Comparison of ENCODE assay signal across 9 mouse cellular contexts in the genomic region with DNA sequence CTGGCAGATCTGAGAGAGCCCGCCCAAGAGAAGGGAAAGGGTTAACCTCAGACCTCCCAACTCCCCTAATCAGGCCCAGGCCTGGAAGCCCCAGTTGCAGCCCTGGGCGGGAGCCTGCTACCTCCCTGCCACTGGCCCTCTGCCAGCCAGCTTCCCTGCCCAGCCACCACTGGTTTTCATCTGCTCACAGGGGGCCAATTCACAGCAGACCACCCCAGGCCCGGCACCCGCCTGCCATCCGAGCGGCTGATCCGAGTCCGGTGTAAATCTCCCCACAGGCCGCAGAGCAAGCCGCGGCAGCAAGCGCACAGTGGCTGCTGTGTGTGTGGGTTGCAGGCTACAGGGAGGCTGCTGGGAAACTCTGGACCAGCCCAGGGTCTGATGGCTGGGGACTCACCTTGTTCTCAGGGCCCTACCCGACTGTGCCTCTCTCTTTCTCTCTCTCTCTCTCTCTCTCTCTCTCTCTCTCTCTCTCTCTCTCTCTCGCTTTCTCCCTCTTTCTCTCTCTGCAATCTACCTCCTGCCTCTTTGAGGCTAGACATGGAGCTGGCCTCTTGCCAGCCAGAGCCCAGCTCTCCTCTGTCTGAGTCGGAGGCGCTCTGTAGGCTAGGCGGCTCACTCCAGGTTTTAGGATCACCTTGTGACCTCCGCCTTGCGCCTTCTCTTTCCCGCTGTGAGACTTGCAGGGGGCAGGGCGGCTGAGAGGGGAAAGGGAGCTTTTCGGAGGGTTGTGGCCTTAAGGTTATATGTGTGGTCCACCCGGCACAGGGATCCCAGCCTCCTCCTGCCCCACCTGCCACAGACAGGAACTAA. TPM values are rescaled to one million over a fixed set of nuclear protein-coding genes. Genes with fewer than 3 reads are reported as not detected.
A peak's percentile ranks its signal among the peaks of the same experiment; 100 is the strongest.
DNase-seq lines count a peak whose midpoint lies in the region; ATAC-seq and TF ChIP-seq lines count a peak whose summit lies in the region.
"Had no signal": no experiment of that assay in that cellular context is flagged by ENCODE, and none has a peak within 500 bp of the region (broad histone marks: within the 10 kb centered on the region; RNA-seq: fewer than 3 reads in every experiment).

No protein-coding gene starts in this region.

- TF ChIP-seq POLR2A in limb, embryonic 14.5 days (IDR thresholded peaks at IDR 0.05; ENCODE audit: borderline replicate concordance, extremely low read depth, insufficient read depth, insufficient read length) = 0 out of 2 replicates have a peak, but pooled peaks have one; percentile 10

- H3K9me3 ChIP-seq in lung, embryonic 16.5 days (ENCODE audit: control insufficient read depth, low read length) = no peaks in the 10 kb centered on the region
- H3K9me3 ChIP-seq in limb, embryonic 14.5 days (ENCODE audit: control insufficient read depth, low read length) = no peaks in the 10 kb centered on the region

- ATAC-seq in lung, embryonic 16.5 days (ENCODE audit: low read depth) = peak; percentile 48
- 0 out of 2 replicates have a peak, but pooled peaks have one; percentile 15 for ATAC-seq in erythroid progenitor cell, adult 5-6 weeks (replicated peaks; ENCODE audit: low FRiP score, poor library complexity, severe bottlenecking)
- peak; percentile 87 for ATAC-seq in limb, embryonic 14.5 days (ENCODE audit: low FRiP score, low read depth)
- ATAC-seq: activated CD4-positive, CD25-positive, alpha-beta regulatory T cell, adult 4 months had no signal

- H3K9ac ChIP-seq in lung, embryonic 16.5 days (ENCODE audit: low read length) = peak overlapping the region; percentile 36
- H3K9ac ChIP-seq in limb, embryonic 14.5 days (ENCODE audit: low read depth, low read length, severe bottlenecking) = peak overlapping the region; percentile 32; the same call in 1 of the 2 replicates

- H3K27me3 ChIP-seq in lung, embryonic 16.5 days (ENCODE audit: control insufficient read depth, insufficient read depth, low read depth, low read length) = peaks cover 35% of the 10 kb centered on the region
- H3K27me3 ChIP-seq in limb, embryonic 14.5 days (ENCODE audit: control insufficient read depth, insufficient read depth, low read length) = peaks cover 28% of the 10 kb centered on the region

- H3K27ac ChIP-seq in lung, embryonic 16.5 days (ENCODE audit: low read length) = no peak overlapping the region
- peak overlapping the region; percentile 15; the same call in 1 of the 2 replicates for H3K27ac ChIP-seq in limb, embryonic 14.5 days (replicated peaks; ENCODE audit: low read depth, low read length)

- no peaks in the 10 kb centered on the region for H3K36me3 ChIP-seq in lung, embryonic 16.5 days (ENCODE audit: control insufficient read depth, insufficient read depth, low read length)
- peaks cover 4% of the 10 kb centered on the region; the same call in 1 of the 2 replicates for H3K36me3 ChIP-seq in limb, embryonic 14.5 days (ENCODE audit: control insufficient read depth, insufficient read depth, low read length)

- no peak for DNase-seq in lung, postnatal 10 days
- peak; percentile 83 for DNase-seq in limb, embryonic 14.5 days (ENCODE audit: low spot score)
- peak; percentile 53 for DNase-seq in retina, embryonic 14.5 days (ENCODE audit: low spot score)
- DNase-seq in urinary bladder, postnatal 14 days (ENCODE audit: low spot score) = no peak
- DNase-seq in layer of hippocampus, postnatal 25 days (ENCODE audit: extremely low spot score in 1 of 2, low spot score in 1 of 2) = no peak
- no peak for DNase-seq in testis, postnatal 14 days (ENCODE audit: low spot score)

- H3K4me1 ChIP-seq in lung, embryonic 16.5 days (replicated peaks; ENCODE audit: control insufficient read depth, insufficient read depth, low read length) = peaks cover 9% of the 10 kb centered on the region
- peaks cover 38% of the 10 kb centered on the region for H3K4me1 ChIP-seq in limb, embryonic 14.5 days (ENCODE audit: control insufficient read depth, insufficient read depth, low read length)

- WGBS in lung, embryonic 16.5 days = 8% methylated on average over 23 of the region's 23 CpGs
- 3% methylated on average over 22 of the region's 23 CpGs for WGBS in limb, embryonic 14.5 days

- no peak overlapping the region for H3K4me3 ChIP-seq in lung, embryonic 16.5 days (ENCODE audit: low read length)
- H3K4me3 ChIP-seq in limb, embryonic 14.5 days (replicated peaks; ENCODE audit: low read length) = no peak overlapping the region

- H3K4me2 ChIP-seq in lung, embryonic 16.5 days (ENCODE audit: low read depth, low read length) = 0 out of 2 replicates have a peak overlapping the region, but pooled peaks have one; percentile 14
- peak overlapping the region; percentile 31 for H3K4me2 ChIP-seq in limb, embryonic 14.5 days (replicated peaks; ENCODE audit: low read depth, low read length, severe bottlenecking)

RNA-seq across cellular contexts. Expression of a gene that starts 46.2 kb away (rescaled TPM):
- 0.16 and 0.19 TPM in 2 replicates for polyA plus RNA-seq in lung, embryonic 16.5 days (2015; fragmentation: Nextera tagmentation; extraction: Ambion mirVana)
- 5.9 and 10.8 TPM in 2 replicates for total RNA-seq in erythroid progenitor cell, adult 5-6 weeks (2015; ENCODE audit: low replicate concordance)
- 0.51 TPM in 1 of 2 replicates, not detected in the other for total RNA-seq in erythroid progenitor cell, adult 5-6 weeks (2017; ENCODE audit: low replicate concordance)
- polyA plus RNA-seq in limb, embryonic 14.5 days (2012; rRNA removed) = 11.1 and 18.3 TPM in 2 replicates
- 6.3 and 7.7 TPM in 2 replicates for polyA plus RNA-seq in limb, embryonic 14.5 days (2014; fragmentation: Nextera tagmentation; extraction: Ambion mirVana)
- not detected for total RNA-seq in layer of hippocampus, postnatal 25 days (2021)

Comparison
In these comparisons a context has a peak if more than half of its experiments do, and no peak if none do; other contexts are left out.
1. ATAC-seq: peak in every context shown above with its lines; median percentile 87 in limb, embryonic 14.5 days; 48 in lung, embryonic 16.5 days; 15 in erythroid progenitor cell, adult 5-6 weeks.
2. DNase-seq: peak in limb, embryonic 14.5 days (single experiment) and retina, embryonic 14.5 days (single experiment); none in lung, postnatal 10 days (single experiment), urinary bladder, postnatal 14 days (single experiment), layer of hippocampus, postnatal 25 days (0 of 2) and testis, postnatal 14 days (single experiment).